Mouse (Mus musculus): ENCODE measurements around the gene Trim65. TPM values are rescaled to one million over a fixed set of nuclear protein-coding genes. Genes with fewer than 3 reads are reported as not detected.

The Trim65 gene
- total RNA-seq, 4 experiments from 2014 or later: 6.3 to 7.7 (median 7.4) TPM

GRCm38 (mm10) chr11:116110131-116110530, 20.8 kb downstream of the Trim65 start:
- no peak for DNase-seq (ENCODE audit: low spot score in 2 of 2)

- DNase-seq (ENCODE audit: low spot score in 2 of 2): no peak
Measured at GRCm38 (mm10) chr11:116109441-116110081, 21.4 kb downstream of the Trim65 start.

- DNase-seq (ENCODE audit: low spot score in 2 of 2): no peak
Measured at GRCm38 (mm10) chr11:116108464-116109137, 22.3 kb downstream of the Trim65 start.

- DNase-seq (ENCODE audit: low spot score in 2 of 2): no peak
Measured at GRCm38 (mm10) chr11:116107777-116108285, 23.1 kb downstream of the Trim65 start.

GRCm38 (mm10) chr11:116106963-116107776, 23.8 kb downstream of the Trim65 start:
- DNase-seq (ENCODE audit: low spot score in 2 of 2): no peak

- no peak for DNase-seq (ENCODE audit: low spot score in 2 of 2)
Measured at GRCm38 (mm10) chr11:116106154-116106962, 24.6 kb downstream of the Trim65 start.

- DNase-seq (ENCODE audit: low spot score in 2 of 2): no peak
Measured at GRCm38 (mm10) chr11:116105065-116105464, 25.9 kb downstream of the Trim65 start.

- DNase-seq (ENCODE audit: low spot score in 2 of 2): no peak
Measured at GRCm38 (mm10) chr11:116104006-116104646, 26.8 kb downstream of the Trim65 start.

- DNase-seq (ENCODE audit: low spot score in 2 of 2): no peak
Measured at GRCm38 (mm10) chr11:116103572-116103971, 27.4 kb downstream of the Trim65 start.

GRCm38 (mm10) chr11:116102472-116102871, 28.5 kb downstream of the Trim65 start:
- DNase-seq (ENCODE audit: low spot score in 2 of 2): no peak

- no peak for DNase-seq (ENCODE audit: low spot score in 2 of 2)
Measured at GRCm38 (mm10) chr11:116101931-116102381, 29.0 kb downstream of the Trim65 start.

GRCm38 (mm10) chr11:116100839-116101238, 30.1 kb downstream of the Trim65 start:
- DNase-seq (ENCODE audit: low spot score in 2 of 2): no peak

GRCm38 (mm10) chr11:116100385-116100784, 30.5 kb downstream of the Trim65 start:
- no peak for DNase-seq (ENCODE audit: low spot score in 2 of 2)

GRCm38 (mm10) chr11:116099462-116099861, 31.5 kb downstream of the Trim65 start:
- DNase-seq (ENCODE audit: low spot score in 2 of 2): no peak

GRCm38 (mm10) chr11:116098711-116099460, 32.0 kb downstream of the Trim65 start:
- DNase-seq (ENCODE audit: low spot score in 2 of 2): no peak

GRCm38 (mm10) chr11:116096213-116097108, 34.5 kb downstream of the Trim65 start:
- no peak for DNase-seq (ENCODE audit: low spot score in 2 of 2)

GRCm38 (mm10) chr11:116095573-116095972, 35.4 kb downstream of the Trim65 start:
- DNase-seq (ENCODE audit: low spot score in 2 of 2): no peak

- no peak for DNase-seq (ENCODE audit: low spot score in 2 of 2)
Measured at GRCm38 (mm10) chr11:116093771-116094565, 37.0 kb downstream of the Trim65 start.
